Mouse (Mus musculus) E14TG2a.4 (cell line): Measurements from ENCODE around the gene Garnl3.

ENCODE experiments used
- CTCF ChIP-seq: conservative IDR thresholded peaks from 2 replicates; pipeline ENCODE4 v1.5.1; 2014; ENCODE audit warnings: low read length
- NANOG ChIP-seq: IDR thresholded peaks from 2 replicates; pipeline ENCODE4 v1.6.1; 2014; ENCODE audit warnings: borderline replicate concordance, low read length, mixed read lengths

- TF ChIP-seq CTCF: no peak
- TF ChIP-seq NANOG: no peak
Measured at GRCm38 (mm10) chr2:33074931-33075330, 56.5 kb downstream of the Garnl3 start.
